Mouse (Mus musculus): ENCODE measurements around the gene Kif21a. TPM values are rescaled to one million over a fixed set of nuclear protein-coding genes. Genes with fewer than 3 reads are reported as not detected.

Gene Kif21a
- polyA plus RNA-seq, 2 experiments: 10.0 to 13.7 TPM

- 92% methylated on average over 6 of the region's 6 CpGs for WGBS
- Histone ChIP-seq H3K27ac (replicated peaks; ENCODE audit: low read depth, low read length) (no peak overlapping the region), H3K9me3 (ENCODE audit: control insufficient read depth, low read length) (no peaks in the 10 kb centered on the region), H3K4me1 (ENCODE audit: control insufficient read depth, insufficient read depth, low read length) (no peaks in the 10 kb centered on the region), H3K27me3 (ENCODE audit: control insufficient read depth, insufficient read depth, low read length) (no peaks in the 10 kb centered on the region), H3K36me3 (ENCODE audit: control insufficient read depth, insufficient read depth, low read length) (no peaks in the 10 kb centered on the region), H3K4me2 (replicated peaks; ENCODE audit: low read depth, low read length, severe bottlenecking) (no peak overlapping the region), H3K4me3 (replicated peaks; ENCODE audit: low read length) (no peak overlapping the region), H3K9ac (ENCODE audit: low read depth, low read length, severe bottlenecking) (no peak overlapping the region)
- ATAC-seq (ENCODE audit: low FRiP score, low read depth) (no peak), DNase-seq (ENCODE audit: low spot score) (no peak)
- no peak for TF ChIP-seq POLR2A (IDR thresholded peaks at IDR 0.05; ENCODE audit: borderline replicate concordance, extremely low read depth, insufficient read depth, insufficient read length)
Measured at GRCm38 (mm10) chr15:91033529-91033928, 16.2 kb downstream of the Kif21a start.

DNA sequence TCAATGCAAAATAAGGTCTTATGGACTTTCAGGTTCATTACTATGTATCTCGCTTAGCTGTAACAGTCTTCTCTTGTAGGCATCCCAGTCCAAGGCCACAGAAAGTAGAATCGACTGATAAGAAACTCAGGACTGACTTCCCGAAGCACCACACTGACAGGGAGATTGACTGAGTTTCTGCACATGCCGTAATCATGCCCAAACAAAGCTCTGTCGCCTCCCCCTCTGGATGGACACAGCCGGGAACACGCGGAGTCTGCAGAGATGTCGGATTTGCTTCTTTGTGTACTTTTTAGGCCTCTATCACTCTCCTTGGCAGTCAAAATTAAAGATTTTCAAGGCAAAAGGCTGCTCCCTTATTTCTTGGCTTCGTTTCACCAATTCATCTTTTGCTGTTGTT lies 20.8 kb downstream of the Kif21a start:
- Histone ChIP-seq H3K4me1 (ENCODE audit: control insufficient read depth, insufficient read depth, low read length) (no peaks in the 10 kb centered on the region), H3K9me3 (ENCODE audit: control insufficient read depth, low read length) (no peaks in the 10 kb centered on the region), H3K4me2 (replicated peaks; ENCODE audit: low read depth, low read length, severe bottlenecking) (no peak overlapping the region), H3K9ac (ENCODE audit: low read depth, low read length, severe bottlenecking) (no peak overlapping the region), H3K4me3 (replicated peaks; ENCODE audit: low read length) (no peak overlapping the region), H3K27ac (replicated peaks; ENCODE audit: low read depth, low read length) (peak overlapping the region; percentile 82), H3K36me3 (ENCODE audit: control insufficient read depth, insufficient read depth, low read length) (no peaks in the 10 kb centered on the region), H3K27me3 (ENCODE audit: control insufficient read depth, insufficient read depth, low read length) (no peaks in the 10 kb centered on the region)
- 88% methylated on average over 10 of the region's 10 CpGs for WGBS
- TF ChIP-seq POLR2A (IDR thresholded peaks at IDR 0.05; ENCODE audit: borderline replicate concordance, extremely low read depth, insufficient read depth, insufficient read length): no peak
- ATAC-seq (ENCODE audit: low FRiP score, low read depth) (no peak), DNase-seq (ENCODE audit: low spot score) (no peak)

GRCm38 (mm10) chr15:91028494-91028893 lies 21.3 kb downstream of the Kif21a start:
- no peaks in the 10 kb centered on the region for H3K27me3 ChIP-seq (ENCODE audit: control insufficient read depth, insufficient read depth, low read length)
- no peaks in the 10 kb centered on the region for H3K4me1 ChIP-seq (ENCODE audit: control insufficient read depth, insufficient read depth, low read length)
- peak overlapping the region; percentile 82 for H3K27ac ChIP-seq (replicated peaks; ENCODE audit: low read depth, low read length)
- no peak overlapping the region for H3K4me2 ChIP-seq (replicated peaks; ENCODE audit: low read depth, low read length, severe bottlenecking)
- H3K36me3 ChIP-seq (ENCODE audit: control insufficient read depth, insufficient read depth, low read length): no peaks in the 10 kb centered on the region
- ATAC-seq (ENCODE audit: low FRiP score, low read depth) (peak; percentile 37; the same call in 1 of the 2 replicates), DNase-seq (ENCODE audit: low spot score) (no peak)
- no peak overlapping the region for H3K4me3 ChIP-seq (replicated peaks; ENCODE audit: low read length)
- no peaks in the 10 kb centered on the region for H3K9me3 ChIP-seq (ENCODE audit: control insufficient read depth, low read length)
- no peak for TF ChIP-seq POLR2A (IDR thresholded peaks at IDR 0.05; ENCODE audit: borderline replicate concordance, extremely low read depth, insufficient read depth, insufficient read length)
- no peak overlapping the region for H3K9ac ChIP-seq (ENCODE audit: low read depth, low read length, severe bottlenecking)
- 59% methylated on average over 10 of the region's 10 CpGs for WGBS

DNA sequence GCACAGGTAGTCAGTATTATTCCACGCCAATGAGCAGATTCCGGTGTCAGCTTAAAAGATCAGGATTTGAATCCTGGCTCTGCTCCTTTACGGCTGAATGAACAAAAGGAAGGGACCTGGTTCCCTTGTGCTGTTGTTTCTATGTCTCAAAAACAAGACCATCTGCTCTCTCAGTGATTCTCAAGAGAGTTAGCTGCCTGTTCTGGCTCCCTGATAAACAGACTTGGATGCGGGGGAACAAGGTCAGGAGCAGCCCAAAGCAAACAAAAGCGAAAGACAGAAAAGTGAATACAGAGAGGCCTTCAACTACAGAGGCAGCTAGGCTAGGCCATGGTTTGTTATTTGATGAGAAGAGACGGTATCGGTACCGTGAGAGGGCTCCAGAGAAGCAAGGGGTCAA lies 27.5 kb downstream of the Kif21a start:
- H3K27ac ChIP-seq (replicated peaks; ENCODE audit: low read depth, low read length): no peak overlapping the region
- 0 out of 2 replicates have a peak, but pooled peaks cover 2% of the 10 kb centered on the region for H3K4me1 ChIP-seq (ENCODE audit: control insufficient read depth, insufficient read depth, low read length)
- H3K4me3 ChIP-seq (replicated peaks; ENCODE audit: low read length): no peak overlapping the region
- 91% methylated on average over 8 of the region's 8 CpGs for WGBS
- DNase-seq (ENCODE audit: low spot score): no peak
- no peaks in the 10 kb centered on the region for H3K9me3 ChIP-seq (ENCODE audit: control insufficient read depth, low read length)
- H3K27me3 ChIP-seq (ENCODE audit: control insufficient read depth, insufficient read depth, low read length): no peaks in the 10 kb centered on the region
- no peaks in the 10 kb centered on the region for H3K36me3 ChIP-seq (ENCODE audit: control insufficient read depth, insufficient read depth, low read length)
- H3K4me2 ChIP-seq (replicated peaks; ENCODE audit: low read depth, low read length, severe bottlenecking): no peak overlapping the region
- TF ChIP-seq POLR2A (IDR thresholded peaks at IDR 0.05; ENCODE audit: borderline replicate concordance, extremely low read depth, insufficient read depth, insufficient read length): no peak
- H3K9ac ChIP-seq (ENCODE audit: low read depth, low read length, severe bottlenecking): no peak overlapping the region
- ATAC-seq (ENCODE audit: low FRiP score, low read depth): no peak

DNA sequence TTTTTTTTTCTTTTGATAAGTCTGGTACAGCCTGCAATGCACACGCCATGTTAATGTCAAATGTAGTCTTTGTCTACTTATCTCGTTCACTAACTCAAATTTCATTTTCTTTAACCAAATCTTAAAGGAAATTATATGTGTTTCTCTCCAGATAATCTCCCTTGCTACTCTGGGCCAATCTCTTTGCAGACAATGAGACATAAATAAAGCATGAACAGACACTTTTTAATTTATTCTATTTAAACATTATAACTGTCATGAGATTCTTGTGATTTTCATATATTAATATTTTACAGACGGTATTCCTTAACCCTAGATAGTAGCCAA lies 30.9 kb downstream of the Kif21a start:
- 72% methylated on average over 3 of the region's 3 CpGs for WGBS
- Histone ChIP-seq H3K27me3 (ENCODE audit: control insufficient read depth, insufficient read depth, low read length) (no peaks in the 10 kb centered on the region), H3K27ac (replicated peaks; ENCODE audit: low read depth, low read length) (no peak overlapping the region)

More for the DNA sequence above, 30.9 kb downstream of the Kif21a start:
- no peak overlapping the region for H3K4me2 ChIP-seq (replicated peaks; ENCODE audit: low read depth, low read length, severe bottlenecking)
- no peaks in the 10 kb centered on the region for H3K36me3 ChIP-seq (ENCODE audit: control insufficient read depth, insufficient read depth, low read length)
- H3K9ac ChIP-seq (ENCODE audit: low read depth, low read length, severe bottlenecking): no peak overlapping the region
- 0 out of 2 replicates have a peak, but pooled peaks cover 2% of the 10 kb centered on the region for H3K4me1 ChIP-seq (ENCODE audit: control insufficient read depth, insufficient read depth, low read length)
- no peak overlapping the region for H3K4me3 ChIP-seq (replicated peaks; ENCODE audit: low read length)
- ATAC-seq (ENCODE audit: low FRiP score, low read depth): no peak
- no peak for DNase-seq (ENCODE audit: low spot score)
- H3K9me3 ChIP-seq (ENCODE audit: control insufficient read depth, low read length): no peaks in the 10 kb centered on the region
- TF ChIP-seq POLR2A (IDR thresholded peaks at IDR 0.05; ENCODE audit: borderline replicate concordance, extremely low read depth, insufficient read depth, insufficient read length): no peak

Measured in limb, embryonic 14.5 days (tissue).